Mouse (Mus musculus): ENCODE results near the gene Sipa1l3.

The Sipa1l3 gene

DNA sequence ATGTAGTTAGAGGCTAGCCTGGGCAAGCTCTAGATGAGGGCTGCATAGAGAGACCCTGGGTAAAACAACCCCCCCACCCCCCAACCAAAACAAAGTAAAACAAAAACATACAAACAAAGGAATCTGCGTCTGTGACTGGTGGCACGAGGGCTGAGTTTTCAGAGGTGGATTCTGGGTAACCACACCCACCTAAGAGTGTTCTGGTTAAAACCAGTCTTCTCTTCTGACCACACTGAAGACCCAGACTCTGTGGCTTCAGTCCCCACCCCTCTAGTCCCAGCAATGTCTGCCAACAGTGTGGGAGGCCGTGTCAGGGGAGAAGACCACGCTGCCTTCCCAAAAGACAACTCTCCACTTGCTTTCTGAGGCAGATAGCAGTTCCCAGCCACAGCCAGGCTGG lies 72.3 kb downstream of the Sipa1l3 start:
- DNase-seq (ENCODE audit: low spot score in 2 of 2), result no peak

DNA sequence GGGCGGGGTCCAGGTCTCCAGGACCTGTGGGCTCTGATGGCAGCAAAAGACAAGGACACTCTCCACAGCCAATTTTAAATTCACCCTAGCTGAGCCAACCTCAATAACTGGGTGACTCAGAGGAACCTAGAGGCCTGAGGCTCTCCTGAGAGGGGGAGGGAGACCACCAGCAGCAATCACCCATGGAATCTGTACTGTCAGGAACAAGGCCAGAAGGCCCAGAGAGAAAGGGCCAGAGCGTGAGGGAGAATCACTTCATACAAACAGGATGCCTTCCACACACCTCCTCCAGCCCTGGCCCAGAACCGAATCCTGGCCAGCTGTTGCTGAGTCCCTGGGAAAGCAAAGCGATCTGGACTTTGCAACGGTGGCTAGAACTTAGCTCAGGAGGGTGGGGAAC lies 73.9 kb downstream of the Sipa1l3 start:
- DNase-seq (ENCODE audit: low spot score in 2 of 2), result no peak

DNA sequence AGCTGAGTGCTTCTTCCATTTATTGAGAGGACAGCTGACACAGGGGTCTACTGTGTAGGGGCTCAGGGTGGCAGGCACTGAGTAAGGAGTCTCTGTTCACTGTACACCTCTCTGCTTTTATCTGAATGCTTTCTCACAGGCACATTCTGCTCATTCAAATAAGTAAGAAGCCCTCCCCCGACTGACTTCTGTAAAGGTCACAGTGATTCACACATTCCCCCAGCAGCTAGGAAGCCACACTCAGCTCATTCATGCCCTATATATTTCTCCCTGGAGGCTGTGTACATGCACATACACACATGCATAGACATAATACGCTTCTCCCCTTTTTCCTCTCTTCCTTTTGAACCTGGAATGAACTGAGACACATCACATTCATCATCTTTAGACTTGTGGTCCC lies 74.4 kb downstream of the Sipa1l3 start:
- no peak for DNase-seq (ENCODE audit: low spot score in 2 of 2)

DNA sequence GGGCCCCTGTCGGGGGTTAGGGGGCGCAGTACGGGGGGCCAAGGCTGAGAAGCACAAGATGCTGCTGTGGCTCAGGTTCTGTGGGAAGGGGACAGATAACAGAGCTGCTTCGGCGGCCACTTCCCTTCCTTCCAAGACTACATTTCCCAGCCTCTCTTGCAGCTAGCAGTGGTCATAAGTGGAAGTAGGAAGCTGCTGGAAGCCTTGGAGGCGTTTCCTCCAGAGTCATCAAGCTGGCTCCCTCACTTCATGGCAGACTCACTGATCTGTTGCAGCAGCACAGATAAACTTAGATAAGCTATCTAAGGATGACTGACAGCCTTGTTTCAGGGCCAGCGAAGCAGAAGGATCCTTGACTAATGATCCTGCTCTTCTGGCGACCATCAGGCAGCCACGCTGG lies 76.6 kb downstream of the Sipa1l3 start:
- DNase-seq (ENCODE audit: low spot score in 2 of 2), result no peak

DNA sequence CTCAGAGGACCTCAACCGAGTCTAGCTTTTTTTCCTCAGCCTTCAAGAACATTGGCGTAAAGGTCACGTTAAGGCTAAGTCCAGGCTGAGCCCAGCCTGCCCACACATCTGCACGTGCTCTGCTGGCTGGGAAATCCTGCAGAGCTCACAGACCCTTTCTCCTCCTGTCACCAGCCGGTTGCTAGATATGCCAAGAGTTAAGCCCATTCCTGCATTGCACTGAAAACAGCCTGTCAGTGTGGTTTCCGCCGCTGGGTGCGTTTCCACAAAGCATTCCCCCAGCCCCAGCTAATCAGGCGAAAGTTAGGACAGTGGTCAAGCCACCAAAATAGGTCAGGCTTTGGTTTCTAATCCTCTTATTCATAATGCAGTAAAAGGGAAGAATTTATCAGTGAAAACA lies 77.3 kb downstream of the Sipa1l3 start:
- DNase-seq (ENCODE audit: low spot score in 2 of 2), result no peak

DNA sequence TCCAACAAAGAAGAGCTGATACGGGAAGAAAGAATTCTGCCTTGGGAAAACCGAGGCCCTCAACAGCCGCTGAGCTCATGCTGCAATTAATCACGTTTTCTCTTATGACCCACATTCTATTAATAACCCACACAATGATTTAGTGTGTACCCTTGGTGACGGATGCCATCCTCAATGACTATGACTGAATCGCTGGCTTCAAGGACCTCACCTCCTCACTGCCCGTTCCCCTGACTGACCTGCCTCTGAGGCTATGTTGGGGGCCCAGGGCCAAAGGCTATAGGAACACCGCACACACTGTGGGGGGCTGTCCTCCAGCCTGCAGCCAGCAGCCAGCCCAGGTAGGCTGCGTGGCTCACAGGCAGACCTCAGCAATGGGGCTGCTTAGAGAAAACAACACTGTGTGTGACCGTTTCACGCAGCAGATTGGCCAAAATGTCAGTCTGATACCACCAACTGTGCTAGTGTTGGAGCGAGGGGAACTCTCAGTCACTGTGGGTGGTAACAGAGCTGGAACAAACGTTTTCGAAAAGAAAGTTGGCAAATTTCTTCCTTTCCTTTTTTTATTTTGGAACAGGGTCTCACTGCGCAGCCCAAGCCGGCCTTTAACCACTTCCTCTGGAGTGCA lies 79.7 kb downstream of the Sipa1l3 start:
- no peak for DNase-seq (ENCODE audit: low spot score in 2 of 2)

DNA sequence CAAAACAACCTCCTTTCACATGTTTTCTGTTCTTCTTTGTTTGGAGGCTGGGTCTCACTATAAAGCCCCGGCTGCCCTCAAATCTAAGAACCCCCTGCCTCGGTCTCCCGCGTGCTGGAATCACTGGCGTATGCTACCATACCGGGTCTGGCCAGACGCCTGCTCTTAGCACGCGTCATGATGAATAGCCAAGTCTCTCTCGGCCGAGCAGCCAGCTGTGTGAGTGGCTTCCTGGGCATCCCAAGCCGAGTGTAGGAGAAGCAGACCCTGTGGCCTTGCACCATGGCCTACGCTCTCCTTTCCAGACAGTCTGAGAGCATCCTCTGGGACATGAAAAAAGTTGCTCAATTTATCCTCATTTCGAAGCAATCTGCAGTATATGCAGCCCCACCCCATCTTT lies 80.2 kb downstream of the Sipa1l3 start:
- DNase-seq (ENCODE audit: low spot score in 2 of 2), result no peak

DNA sequence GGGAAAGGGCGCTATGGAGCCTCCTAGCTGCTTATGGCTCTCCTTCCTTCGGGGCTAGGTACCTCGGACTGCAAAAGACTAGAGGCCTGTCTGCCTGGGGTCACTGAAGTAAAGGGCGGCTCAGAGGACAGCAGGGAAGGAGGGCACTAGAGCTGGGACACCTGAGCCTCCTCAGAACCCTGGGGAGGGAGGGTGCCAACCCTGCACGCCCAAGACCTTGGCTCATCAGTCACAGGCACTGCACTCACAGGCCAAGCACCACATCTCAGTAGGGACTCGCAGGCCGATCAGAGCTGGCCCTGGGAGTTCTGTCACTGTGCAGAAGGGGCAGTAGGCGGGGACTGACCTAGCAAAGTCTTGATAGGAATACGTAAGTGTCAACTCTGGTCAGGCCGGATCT lies 81.4 kb downstream of the Sipa1l3 start:
- no peak for DNase-seq (ENCODE audit: low spot score in 2 of 2)

DNA sequence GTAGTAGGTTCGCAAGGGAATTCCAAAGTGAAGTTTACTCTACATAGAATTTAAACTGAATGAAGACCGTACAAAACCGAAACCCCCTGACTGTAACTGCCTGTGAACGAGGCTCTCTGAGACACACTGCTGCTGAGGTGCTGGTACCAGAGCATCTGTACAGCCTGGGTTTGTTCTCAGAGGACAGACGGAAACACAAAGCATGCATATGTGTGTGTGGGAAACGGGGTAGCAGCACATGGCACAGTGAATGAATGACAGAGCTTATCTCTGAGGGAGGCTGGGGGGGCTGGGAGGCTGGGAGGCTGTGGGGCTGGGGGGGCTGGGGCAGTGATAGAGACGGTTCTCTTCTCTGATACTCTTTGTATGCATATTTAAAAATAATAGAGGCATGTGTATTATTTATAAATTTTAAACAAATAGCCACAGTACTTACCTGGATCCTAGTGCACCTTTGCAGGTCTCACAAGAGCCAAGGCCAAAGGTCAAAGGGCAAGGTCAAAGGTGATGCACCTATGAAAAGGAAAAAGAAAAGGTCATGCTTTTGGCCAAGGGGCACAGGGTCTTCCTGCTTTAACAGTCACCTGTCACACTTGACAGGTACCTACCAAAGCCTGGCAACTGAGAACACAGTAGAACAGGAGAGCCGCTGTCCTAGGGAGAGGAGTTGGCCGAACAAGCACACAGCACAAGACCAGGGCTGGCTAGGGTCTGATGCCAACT lies 84.0 kb downstream of the Sipa1l3 start:
- no peak for DNase-seq (ENCODE audit: low spot score in 2 of 2)

DNA sequence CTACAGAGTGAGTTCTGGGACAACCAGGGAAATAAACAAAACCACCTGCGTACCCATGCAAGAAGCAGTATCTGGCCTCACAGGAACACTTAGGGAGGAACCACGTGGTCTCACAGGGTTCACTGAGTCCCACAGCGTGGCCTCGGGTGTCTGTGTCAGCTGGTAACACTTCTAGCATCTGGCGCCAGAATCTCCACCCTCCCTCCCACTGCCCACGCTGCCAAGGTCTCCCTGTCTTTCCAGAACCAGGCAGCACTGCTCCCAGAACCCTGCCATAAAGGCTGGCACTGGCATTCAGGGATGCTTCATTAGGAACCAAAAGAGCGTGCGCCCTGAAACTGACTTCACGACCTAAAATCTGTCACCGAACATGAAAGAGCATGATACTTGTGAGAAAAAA lies 84.7 kb downstream of the Sipa1l3 start:
- DNase-seq (ENCODE audit: low spot score in 2 of 2), result no peak

DNA sequence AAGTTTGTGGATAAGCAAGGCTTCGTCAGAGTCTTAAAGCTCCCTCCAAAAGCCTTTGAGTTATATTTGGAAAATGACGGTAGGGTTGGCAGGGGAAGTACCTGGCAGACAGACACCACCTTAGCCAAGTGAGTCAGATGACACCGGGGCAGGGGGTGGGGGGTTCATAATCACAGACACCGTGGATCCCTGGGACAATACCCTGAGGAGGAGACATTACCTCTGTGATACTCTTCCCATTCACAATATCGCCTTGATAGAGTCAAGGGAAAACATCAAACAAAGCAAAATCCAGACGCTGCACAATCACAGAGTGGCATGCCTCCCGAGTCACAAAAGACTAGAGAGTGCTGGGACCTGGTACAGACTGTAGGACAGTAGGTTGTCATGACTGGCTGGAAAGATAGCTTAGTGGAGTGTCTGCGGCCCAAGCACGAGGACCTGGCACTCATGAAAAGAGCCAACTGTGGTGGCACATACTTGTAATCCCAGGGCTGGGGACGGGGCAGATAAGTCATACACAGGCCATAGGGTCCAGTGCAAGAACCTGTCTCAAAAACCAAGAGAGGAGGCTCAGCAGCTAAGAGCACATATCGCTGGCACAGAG lies 85.4 kb downstream of the Sipa1l3 start:
- no peak for DNase-seq (ENCODE audit: low spot score in 2 of 2)

DNA sequence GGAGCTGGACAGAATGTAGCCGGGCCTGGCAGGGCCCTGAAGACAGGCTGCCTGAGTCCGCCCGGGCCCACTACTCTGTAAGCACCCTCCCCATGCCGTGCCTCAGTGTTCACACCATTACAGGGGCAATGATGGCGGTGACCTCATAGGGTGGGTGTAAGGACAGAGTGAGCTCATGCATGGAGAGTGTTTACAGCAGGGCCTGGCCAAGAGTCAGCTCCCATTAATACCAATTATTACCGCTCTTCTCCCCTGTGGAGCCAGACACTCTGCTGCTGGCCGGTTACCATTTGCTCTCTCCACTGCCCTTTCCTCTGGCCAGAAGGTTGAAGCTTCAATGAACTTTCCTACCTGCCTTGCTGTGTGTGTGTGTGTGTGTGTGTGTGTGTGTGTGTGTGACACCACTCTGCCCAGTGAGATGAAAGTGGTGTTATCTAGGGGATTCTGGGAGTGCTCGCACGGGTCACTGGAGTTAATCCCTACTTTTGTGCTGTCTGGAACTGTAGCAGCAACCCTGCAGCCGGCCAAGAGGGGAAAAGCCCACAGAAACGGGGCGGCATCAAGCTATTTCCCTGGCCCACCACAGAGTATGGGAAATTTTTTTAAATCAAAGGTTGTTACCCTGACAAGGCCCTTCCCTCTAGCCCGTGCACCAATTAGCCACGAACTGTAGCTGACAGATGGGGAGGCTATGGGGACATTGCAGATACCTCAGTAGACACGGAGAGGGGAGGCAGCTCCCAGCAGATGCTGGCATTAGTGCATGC lies 86.1 kb downstream of the Sipa1l3 start:
- DNase-seq (ENCODE audit: low spot score in 2 of 2), result no peak

DNA sequence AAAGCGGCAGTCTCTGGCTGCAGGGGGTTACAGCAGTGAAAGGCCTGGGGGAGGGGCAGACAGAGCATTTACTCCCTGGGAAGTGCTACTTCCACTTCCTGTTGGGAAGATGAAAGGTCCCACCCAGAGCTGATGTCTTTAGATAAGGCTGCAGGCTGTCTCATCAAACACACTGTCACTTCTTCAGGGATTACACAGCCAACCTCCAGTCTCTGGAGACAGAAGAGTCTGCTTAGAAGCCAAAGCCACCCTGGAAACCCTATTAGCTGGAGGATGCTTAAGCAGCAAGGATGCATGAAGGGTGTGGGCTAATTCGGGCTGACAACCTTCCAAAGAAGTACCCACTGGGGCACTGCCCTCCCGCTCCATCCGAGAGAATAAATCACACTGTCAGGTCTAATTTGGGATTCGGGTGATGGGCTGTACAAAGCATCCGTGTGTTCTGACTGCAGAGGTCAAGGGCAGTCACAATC lies 87.7 kb downstream of the Sipa1l3 start:
- no peak for DNase-seq (ENCODE audit: low spot score in 2 of 2)

DNA sequence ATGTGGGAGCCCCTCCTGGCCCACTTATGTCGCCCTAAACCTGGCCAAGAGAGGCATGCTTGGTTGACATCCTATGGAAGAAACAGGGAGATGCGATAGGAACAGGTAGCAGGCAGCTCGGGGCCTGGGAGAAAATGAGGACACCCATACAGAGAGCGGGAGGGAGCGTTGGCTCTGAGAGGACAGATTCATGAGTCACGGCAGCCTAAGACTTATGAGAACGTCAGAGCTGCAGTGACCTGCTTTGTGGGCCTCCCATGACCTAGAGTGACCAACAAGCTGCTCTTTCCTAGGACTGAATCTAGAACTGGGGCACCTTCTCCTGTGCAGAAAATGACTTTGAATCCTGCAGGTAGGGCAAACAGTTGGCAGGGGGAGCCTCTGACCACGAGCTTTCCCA lies 92.4 kb downstream of the Sipa1l3 start:
- DNase-seq (ENCODE audit: low spot score in 2 of 2), result no peak

DNA sequence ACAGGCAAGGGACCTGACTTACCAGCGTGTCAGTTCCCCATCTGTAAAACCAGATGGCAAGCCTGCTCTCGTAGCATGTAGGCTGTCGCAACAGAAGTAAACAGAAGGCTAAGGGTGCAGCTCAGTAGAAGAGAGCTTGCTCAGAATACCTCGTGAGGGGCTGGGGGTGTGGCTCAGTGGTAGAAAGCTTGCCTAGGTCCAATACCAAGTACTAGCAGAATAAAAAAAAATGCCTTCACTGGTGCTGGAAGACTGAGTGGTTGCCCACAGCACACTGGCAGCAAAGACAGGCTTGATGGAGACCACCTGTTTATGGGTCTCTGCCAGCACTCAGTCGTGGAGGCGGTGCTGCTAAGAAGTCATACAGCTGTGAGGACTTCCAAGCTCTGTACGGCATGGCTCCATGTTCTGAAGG lies 93.0 kb downstream of the Sipa1l3 start:
- no peak for DNase-seq (ENCODE audit: low spot score in 2 of 2)

DNA sequence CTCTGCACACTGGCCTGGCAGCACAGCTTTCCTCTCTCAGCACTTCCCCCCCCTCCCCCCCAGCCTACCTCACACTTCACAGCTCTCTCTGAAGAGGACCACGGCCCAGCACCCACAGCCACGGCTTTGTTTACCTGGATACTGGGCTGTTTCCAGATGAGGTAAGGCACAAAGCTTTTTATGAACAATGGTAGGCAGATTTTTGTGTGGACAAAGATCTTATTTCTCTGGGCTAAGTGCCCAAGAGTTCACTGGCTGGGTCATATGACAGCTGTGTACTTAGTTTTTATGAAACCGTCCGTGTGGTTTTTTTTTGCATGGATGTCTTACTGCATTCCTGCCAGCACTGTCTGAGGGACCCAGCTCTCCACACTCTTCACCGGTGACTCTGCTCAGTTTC lies 93.8 kb downstream of the Sipa1l3 start:
- DNase-seq (ENCODE audit: low spot score in 2 of 2), result no peak

DNA sequence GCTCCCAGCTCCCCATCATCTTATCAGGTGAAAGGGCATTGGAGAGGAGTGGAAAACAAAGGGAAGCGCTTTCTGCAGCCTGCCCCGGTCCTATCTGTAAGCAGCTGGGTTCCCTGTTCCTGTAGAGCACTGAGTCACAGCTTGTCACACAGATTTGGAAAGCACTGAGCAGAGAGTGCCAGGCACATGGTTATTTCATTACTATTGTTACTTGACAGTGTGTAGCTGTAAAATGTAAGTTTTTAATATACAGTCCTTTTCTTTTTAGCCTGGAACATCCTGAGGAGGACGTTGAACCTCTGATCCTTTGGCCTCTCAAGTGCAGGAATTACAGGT lies 96.6 kb downstream of the Sipa1l3 start:
- DNase-seq (ENCODE audit: low spot score in 2 of 2), result no peak

DNA sequence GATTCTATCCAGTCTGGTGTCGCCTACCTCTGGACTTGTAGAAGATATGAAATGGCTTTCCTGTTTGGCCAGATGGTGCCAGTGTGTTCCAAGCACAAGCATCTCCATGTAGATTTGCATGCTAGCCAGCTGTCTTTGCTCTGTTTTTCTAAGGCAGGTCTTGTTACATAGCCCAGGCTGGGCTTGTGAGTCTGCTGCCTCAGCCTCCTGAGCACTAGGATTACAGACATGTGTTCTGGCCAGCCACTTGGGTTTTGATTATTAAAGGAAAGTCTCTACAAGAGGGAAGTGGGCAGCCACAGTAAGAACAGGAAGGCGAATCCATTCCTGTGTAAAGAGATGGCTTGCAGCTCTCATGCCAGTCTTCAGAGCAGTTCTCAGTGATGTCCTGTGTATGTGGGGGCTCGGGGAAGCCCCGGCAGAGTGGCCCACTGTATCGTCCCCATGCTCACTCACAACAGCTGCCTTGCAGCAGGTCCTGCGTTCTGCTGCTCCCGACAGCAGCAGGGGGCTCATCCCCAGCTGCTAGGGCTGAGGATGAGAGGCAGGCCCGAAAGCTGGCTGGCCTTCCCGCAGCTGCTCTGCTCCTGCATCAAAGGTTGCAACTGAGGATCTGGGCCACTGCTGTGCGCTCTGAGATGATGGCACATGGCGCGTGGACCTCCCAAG lies 97.1 kb downstream of the Sipa1l3 start:
- DNase-seq (ENCODE audit: low spot score in 2 of 2), result no peak

DNA sequence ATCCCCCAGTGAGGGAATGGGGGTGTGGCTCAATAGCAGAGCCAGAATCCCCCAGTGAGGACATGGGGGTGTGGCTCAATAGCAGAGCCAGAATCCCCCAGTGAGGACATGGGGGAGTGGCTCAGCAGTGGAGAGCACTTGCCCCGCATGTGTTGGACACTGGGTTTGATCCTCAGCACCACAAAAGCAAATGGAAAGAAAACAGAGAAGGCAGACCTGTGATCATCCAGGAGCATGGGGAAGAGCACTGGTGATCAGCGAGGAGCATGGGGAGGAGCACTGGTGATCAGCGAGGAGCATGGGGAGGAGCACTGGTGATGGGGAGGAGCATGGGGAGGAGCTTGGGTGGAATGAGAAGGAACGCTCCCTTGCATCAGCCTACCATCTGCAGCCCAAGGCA lies 98.6 kb downstream of the Sipa1l3 start:
- no peak for DNase-seq (ENCODE audit: low spot score in 2 of 2)

DNA sequence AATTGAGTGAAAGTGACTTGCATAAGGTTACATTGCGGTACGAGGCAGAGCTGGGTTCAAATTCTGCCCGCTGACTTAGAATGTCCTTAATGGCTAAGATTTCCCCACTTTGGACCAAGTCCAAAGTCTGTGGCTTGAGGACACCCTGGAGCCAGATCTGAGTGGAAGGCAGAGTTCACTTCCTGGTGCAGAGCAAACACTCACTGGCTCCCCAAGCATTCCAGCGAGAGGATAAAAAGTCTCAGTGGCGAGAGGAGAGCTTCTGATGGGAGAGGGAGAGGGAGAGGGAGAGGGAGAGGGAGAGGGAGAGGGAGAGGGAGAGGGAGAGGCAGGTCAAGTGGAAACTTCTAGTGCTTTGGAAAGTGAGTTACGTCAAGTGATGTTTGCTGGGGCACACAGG lies 100.2 kb downstream of the Sipa1l3 start:
- no peak for DNase-seq (ENCODE audit: low spot score in 2 of 2)

DNA sequence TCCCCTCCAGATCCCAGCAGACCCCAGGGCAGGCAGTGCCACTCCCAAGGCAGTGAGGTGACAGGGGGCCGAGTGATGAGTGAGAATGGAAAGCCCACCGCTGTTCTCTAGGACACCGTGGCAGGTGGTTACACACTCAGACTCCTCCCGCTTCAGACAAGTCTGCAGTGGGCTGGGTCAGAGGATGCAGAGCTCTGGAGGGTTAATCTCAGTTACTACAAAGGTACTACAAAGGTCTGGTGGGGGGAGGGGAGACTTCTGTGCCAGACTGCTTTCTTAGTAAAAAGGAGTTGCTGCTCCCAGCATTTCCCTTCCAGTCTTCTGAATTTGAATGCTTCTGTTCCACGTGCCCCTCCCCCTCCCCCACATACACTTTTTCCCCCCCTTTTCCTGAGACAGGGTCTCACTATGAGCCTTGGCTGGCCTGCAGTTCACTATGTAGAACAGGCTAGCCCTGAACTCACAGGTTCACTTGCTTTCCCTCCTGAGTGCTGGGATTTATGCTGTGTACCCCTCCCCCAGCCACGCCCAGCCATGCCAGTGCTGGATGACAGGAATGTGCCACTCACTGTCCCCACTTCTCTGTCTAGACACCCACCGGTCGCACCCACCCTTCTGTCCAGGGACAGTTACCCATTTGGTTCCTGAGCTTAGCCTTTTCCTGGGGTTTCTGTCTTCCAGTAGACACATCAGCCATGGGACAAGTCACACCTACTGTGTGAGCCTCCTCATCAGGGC lies 100.9 kb downstream of the Sipa1l3 start:
- DNase-seq (ENCODE audit: low spot score in 2 of 2), result no peak
